Mouse (Mus musculus) kidney, adult 18-20 months (tissue): ENCODE data around the gene Zc3hc1.

Experiments used
- DNase-seq: peaks from one replicate; pipeline ENCODE4 v3.0.0; 2021

Gene Zc3hc1

DNA sequence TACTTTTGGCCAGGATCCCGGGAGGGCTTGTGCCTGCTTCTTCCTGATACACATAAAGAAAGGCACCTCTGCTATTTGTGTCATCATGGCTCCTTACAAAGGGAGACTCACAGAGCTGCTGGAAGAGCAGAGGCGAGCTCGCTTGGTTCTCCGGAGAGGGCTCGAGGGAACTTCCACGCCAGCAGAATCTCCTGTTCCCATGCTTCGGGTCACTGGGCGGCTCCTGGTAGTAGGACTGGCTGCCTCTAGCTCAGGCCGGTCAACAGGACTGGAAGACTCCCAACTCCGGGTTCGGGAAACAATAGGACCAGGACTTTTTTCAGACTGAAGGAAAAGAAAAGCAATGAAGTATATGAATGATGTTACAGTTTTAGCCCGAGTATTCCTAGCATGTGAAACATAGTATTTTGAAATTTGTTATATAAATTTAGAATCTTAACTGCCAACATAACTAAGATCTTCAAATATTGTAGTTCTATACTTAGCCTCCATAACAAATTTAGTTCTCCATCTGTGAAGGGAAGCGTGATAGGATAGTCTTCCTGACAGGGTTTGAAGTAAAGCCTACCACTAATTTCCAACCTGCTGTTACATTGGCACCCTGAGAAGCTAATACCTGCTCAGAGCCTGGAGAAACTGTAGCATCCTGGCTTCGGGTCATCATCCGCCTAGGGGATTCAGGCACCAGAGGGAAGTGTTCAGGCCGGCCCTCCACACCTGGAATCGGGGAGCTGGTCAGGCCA lies 18.0 kb downstream of the Zc3hc1 start:
- DNase-seq, result no peak

DNA sequence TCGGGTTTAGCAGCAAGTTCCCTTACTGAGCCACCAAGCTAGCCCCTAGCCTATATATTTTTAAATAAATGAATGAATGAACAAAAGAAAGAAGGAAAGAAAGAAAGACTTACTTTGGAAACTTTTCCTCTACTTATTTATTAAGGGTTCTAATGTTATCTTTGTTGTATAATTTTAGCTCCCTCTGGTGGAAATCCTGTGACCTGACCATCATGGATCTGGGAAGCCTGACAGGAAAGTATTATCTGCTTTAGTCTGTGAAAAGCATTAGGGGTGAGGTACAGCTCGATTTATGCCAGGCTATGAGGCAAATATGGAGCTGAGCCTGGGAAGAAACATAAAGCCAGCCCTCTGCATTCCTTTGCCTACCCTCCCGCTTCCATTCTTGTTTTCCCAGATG lies 21.5 kb downstream of the Zc3hc1 start:
- no peak for DNase-seq

DNA sequence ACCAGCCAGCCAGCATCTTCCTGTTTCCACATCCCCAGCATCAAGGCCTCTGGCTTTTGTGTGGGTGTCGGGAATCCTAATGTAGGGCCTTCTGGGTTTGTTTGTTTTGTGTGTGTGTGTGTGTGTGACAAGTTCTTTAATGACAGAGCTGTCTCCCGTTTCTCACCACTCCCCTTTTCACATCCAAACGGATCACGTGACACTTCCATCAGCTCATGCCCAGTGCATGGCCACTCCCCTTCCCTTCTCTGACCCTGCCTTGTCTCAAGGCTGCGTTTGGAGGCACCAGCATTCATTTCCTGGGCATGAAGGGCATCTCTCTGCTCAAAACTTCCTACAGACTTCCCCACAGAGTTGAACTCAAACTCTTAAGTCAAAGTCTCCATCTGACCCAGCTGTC lies 27.0 kb downstream of the Zc3hc1 start:
- no peak for DNase-seq

DNA sequence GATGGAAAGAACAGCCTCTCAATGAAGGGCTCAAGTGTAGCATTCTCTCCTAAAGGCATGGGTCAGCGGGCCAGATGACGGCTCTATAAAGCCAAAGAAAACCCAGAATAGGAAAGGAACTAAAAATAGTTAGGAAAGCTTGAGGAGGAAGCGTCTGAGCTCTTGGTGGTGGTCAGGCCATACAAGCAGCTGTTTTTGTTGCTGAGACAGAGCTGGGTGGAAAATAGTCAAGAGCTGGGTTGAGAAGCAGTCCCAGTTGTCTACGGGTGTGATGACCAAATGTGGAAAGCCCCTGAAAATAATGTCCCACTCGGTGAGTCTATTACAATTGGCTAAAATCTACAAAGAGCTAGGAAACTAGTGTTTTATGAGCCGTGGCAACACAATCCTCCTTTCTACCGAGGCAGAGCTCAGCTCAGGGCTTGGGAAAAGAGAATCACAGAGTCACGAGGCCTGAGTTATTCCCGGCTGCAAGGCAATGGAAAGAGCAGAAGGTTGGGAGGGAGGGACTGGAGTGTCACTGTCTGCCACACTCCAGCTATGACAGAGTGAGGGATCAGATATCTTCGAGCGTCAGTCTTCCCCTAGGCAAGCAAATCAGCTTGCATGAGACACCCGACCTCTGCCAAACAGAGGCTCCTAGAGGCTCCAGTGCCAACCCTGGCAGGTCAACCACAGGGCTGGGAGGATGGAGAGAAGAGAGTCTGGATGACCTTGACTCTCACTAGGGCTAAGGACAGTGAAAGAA lies 30.9 kb downstream of the Zc3hc1 start:
- DNase-seq, result no peak

DNA sequence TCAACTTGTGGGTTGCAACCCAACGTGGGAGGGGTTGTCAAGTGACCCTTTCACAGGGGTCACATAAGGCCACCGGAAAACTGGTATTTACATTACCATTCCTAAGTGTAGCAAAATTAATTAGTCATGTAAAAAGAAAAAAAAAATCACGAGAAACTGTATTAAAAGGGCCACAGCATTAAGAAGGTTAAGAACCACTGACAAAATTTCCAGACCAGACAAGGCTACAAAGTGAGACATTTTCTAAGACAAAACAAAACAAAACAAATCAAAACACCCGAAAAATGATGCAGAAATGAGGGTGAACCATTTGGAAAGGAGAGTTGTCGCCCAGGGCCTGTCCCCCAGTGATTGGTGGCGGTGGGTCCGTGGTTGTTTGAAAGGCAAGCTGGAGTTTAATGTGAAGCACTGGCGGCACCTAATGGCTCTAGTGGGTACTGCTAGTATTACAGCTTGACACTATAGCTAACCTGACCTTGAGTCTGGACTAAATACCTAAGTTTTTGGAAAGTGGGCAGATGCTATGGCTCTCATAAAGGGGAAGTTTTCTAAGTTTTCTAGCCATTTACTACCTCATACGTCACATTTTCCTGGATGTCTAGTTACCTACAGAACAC lies 33.2 kb downstream of the Zc3hc1 start:
- DNase-seq, result peak; percentile 87

DNA sequence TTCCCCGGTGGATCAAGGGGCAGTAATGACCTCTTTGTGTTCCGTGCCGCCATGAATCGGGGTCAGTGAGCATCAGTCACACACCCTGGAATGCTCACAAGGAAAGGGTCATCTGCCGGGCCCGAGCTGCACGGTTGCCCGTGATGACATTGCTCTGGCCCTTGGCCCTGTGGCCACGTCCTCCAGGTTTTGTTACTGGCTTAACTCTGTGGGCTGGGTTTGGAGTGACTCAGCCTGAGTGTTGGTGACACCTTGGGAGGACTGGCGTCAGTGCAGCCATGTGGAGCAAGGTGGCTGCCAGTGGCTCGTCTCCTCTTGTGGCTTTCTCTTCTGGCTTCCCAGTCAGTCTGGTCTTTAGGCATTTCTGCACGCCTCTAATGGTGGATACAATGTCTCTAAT lies 34.1 kb downstream of the Zc3hc1 start:
- no peak for DNase-seq

DNA sequence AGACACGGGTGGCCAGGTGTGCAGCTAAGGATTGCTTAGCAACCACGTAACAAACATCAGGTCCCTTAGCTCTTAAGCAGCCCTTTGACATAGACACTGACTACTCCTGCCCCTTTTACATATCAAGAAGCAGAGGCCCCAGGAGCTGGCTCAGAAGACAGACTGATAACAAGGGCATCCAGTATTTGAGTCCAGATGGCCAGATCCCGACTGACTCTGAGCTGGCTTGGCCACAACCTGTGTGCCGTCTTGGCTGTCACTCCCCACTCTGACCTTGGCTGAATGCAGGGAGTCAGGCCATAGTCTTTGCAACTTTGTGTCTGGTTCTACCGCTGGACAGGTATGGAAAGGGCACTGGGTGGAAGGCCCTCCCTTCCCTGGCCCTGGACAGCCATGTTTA lies 34.7 kb downstream of the Zc3hc1 start:
- no peak for DNase-seq

DNA sequence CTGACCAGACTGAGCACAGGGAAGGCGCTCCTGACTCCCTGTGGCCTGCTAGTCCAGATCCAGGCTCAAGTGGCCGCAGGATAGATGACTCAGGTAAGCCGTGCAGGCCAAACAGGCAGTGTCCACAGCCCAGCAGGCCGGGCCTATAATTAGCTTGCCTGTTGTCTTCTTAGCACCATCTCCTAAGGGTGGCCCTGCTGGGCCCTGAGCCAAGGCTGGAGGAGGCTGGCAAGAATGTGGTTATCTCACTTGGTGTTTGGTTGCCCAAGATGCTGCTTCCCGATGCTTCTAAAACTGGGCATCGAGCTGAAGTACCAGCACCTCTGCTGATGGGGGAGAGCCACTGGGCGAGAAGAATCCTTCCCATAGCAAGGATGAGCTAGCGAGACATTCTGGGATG lies 35.1 kb downstream of the Zc3hc1 start:
- DNase-seq, result no peak

DNA sequence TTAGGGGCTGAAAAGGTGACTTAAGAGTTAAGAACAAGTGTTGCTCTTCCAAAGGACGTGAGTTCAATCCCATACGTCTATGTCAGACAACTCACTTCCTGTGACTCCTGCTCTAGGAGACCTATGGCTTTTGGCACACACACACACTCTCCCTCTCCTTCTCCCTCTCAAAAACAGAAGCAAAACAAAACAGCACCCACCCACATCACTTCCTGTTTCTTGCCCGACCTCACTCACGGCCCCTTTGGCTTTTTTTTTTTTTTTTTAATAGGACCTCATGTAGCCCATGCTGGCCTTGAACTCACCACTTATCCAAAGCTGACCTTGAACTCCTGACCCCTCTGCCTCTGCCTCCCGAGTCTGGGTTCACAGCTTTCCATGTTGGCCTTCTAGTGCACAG lies 36.1 kb downstream of the Zc3hc1 start:
- DNase-seq, result no peak

DNA sequence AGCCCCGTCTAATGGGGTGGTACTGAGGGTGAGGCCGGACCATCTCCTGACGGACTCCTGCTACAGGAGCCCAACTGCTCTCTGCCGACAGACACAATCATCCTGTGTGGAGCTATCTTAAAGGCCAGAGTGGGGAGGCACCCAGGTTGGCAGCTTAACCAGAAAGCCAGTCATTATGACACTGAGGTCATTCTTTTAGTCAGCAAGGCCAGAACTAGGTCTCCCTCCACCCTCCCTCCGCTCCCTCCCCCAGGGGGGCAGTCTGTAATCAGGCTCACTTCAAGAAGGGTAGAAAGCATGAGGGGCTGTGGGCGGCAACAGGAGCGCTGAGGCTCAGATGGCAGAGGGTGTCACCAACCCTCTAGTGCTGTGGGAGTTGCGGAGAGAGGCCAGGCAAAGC lies 37.2 kb downstream of the Zc3hc1 start:
- DNase-seq, result no peak

DNA sequence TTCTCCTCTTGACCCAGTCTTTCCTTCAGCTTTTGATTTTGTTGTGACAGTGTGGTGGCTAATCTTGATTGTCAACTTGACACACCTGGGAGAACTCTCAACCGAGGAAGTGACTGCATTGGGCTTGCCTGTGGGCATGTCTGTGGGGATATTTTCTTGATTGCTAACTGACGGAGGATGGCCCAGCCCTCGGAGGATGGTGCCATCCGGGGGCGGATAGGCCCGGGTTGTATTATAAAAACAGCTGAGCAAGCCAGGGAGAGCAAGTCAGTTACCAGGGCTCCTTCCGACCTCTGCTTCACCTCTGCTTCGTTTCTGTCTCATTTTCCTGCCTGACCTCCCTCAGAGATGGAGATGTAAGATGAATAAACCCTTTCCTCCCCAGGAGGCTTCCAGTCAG lies 38.1 kb downstream of the Zc3hc1 start:
- DNase-seq, result no peak

DNA sequence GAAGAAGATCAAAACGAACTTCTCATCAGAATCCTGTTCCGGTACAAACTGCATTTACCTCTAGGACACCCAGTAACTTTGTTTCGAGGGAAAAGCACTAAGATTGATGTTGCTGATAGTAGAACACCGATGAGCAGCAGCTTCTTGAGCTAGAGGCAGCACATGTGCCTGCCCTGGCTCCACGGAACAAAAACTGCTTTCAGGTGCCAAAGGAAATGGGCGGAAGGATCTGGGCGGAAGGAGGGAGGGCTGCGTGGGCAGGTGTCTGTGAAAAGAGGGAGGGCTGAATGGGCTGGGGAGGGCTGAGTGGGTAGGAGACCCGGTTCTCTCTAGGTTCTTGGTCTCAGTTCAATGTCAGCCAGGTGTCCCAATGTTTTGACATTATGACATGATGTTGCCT lies 39.5 kb downstream of the Zc3hc1 start:
- no peak for DNase-seq

DNA sequence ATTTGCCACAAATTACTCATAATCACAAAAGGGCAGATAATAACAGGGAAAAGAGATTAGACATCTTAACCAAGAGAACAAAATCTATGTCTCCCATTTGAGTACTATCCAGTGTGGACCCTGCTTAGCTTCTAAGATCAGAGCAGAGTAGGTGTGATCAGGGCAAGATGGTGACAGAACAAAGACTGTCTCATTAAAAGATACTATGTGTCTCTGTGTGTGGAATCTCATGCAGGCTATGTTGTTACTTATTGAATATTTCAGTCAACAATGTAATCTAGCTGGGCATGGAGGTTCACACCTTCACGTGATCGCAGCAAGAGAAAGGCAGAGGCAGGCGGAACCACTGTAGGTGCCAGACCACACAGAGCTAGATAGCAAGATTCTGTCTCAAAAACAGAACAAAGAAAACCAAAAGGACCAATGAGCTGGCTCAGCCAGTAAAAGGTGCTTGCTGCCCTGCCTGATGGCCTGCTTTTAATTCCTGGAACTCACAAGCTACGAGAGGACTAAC lies 43.5 kb downstream of the Zc3hc1 start:
- no peak for DNase-seq

DNA sequence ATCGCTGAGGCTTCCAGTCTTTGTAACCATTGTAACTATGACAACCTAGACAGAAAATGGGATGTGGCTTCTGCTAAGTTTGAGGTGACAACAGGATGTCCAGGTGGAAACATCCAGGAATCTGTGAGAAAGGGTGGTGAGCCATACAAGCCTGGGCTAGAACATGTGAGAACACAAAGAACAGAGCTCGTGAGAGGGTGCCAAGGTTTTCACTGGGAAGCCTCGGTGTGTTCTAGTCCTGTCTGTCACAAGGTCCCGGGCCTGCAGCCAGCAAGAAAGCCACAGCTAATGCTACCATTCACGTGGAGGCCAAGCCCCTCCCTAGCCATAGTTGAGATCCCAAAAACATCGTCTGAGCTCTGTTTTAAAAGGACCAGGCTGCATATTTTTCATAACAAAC lies 44.1 kb downstream of the Zc3hc1 start:
- DNase-seq, result no peak

DNA sequence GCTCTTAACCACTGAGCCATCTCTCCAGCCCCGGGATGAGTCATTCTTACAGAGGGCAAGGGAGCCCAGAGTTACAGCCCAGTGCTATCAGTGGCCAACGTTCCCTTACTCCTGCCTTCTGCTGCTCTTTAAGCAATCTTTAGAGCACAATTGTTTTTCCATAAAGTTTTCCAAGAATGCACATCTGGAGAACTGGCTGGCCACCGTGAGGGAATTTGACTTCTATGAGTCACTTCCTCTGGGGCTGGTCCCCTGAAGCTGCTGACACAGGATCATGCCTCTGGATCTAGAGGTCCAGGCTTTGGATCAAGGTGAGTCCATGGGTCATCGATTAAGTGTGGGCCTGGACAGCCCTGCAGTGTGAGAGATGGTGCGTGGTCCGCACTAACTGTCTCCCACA lies 46.8 kb downstream of the Zc3hc1 start:
- no peak for DNase-seq

DNA sequence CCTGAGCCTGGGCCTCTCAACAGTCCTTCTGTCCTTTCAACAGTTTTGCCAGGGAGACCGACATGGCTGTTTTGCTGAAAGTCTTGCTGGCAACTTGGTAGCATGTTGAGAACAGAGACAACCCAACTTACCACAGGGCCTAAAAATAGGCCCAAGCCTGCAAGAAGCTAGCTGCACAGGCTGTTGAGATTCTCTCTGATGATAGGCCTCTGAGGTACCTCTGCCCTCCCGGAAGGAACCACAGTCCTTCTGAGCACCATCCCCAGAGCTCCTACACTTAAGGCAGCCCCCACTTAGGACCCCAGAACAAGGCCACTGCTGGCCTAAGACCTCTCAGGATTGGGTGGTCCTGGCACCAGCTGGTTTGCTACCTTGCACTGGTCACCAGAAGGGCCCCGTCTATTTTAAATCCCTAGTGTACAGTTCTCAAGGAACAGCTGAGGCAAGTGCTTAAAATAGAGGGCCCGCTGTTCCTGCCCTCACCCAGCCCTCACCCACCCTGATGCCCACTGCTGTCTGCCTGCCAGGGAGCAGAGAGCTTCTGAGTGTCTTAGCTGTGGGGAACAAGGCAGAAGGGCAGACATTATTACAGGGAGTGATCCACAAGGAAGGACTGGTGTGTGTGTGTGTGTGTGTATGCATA lies 50.5 kb downstream of the Zc3hc1 start:
- no peak for DNase-seq

DNA sequence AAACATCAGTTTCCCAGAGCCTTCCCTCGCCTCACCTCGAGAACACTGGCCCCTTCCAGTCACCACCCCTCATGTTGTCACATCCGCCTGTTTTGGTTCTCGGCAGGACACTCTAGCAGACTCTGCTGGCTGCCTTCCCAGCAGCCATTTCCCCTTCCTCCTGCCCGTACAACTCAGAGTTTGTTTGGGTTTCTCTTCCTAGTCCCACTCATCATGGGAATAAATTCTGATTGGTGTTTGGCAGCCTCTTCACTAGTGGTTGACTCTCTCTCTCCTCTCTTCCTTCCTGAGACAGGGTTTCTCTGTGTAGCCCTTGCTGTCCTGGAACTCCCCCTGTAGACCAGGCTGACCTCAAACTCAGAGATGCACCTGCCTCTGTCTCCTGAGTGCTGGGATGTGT lies 53.9 kb downstream of the Zc3hc1 start:
- DNase-seq, result peak; percentile 68

DNA sequence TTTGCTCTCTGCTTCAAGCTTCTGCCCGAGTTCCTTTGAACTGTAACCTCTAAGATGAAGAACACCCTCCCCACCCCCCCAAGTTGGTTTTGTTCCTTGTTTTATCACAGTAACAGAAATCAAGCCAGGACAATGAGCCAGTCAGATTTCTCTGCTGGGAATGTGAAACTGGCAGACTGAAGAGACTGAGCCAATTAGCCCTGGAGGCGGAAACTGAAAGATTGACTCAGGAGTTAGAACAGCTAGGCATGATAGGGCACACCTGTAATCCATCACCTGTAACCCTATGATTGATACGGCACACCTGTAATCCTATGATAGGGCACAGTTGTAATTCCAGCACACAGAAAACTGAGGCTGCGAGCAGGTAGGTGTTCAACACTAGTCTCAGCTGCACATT lies 58.6 kb downstream of the Zc3hc1 start:
- DNase-seq, result no peak

DNA sequence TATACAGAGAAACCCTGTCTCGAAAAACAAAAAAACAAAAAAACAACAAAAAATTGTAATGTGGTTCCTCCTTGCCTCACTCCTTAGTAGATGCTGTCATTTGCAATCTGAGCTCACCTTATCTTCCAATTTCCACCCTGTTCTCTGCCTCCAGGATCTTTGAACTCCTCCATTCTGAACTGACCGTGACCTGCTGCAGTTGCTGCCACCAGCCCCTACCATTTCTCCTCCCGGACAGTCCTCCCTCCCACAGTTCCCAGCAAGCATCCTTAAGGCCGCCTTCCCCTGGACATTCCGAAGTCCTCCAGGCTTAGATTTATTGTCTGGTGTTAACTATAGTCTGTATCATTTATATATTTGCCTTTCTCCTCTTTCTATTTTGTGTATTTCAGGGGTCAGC lies 60.1 kb downstream of the Zc3hc1 start:
- no peak for DNase-seq

DNA sequence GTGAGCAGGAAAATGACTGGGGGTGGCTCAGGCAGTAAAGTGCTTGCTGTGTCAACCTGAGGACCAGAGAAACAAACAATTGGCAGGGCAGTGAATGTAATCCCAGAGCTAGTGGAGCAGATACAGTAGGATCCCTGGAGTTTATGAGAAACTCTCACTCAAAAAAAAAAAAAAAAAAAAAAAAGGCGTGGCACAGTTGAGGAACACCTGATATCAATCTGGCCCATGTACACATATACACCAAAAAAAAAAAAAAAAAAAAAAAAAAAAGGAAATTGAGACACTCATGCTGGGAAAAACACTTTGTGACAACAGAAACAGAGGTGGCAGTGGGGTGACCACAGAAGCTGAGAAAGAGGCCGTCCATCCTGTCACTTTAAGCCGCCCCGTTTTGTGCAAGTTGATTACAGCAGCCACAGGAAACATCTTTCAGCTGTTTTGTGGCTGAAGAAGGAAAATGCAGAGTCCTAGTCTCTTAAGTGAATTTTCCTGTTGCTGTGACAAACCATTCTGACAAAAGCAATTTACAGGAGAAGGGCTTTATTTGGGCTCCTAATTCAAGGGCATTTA lies 64.8 kb downstream of the Zc3hc1 start:
- no peak for DNase-seq

DNA sequence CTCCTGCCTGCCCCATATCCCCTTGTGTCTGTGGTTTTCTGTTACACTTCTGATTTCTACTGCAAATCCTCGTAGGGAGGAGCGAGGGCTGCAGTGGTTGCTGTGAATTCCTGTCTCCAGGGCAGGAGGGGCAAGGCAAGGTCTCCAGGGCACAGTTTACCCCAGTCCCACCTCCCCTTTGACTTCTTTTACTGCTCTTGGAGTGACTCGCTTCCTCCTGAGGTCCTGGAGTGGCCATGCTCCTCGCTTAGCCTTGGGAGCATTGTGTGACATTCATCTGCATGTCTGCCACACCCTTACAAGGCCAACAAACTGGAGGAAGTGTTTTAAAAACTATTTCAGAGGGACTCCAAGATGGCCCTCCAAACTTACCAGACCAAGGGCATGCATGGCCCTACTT lies 69.8 kb downstream of the Zc3hc1 start:
- no peak for DNase-seq

DNA sequence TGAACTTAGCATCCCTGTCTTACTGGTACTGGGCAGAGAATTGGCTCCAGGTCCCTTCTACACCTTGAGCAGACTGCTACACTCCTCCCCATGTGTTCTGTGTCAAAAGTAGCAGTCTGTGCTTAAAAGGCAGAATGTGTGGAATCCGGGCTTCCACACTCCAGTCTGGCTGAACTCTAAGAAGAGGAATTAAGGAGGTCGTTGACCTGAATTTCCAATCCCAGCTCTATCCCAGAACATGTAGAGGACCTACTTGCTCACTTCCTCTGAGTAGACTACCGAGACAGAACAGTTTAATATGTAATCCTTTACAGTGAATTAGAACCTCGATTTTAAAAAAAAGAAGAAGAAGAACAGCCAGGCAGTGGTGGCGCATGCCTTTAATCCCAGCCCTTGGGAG lies 71.6 kb downstream of the Zc3hc1 start:
- no peak for DNase-seq
